Mouse (Mus musculus): ENCODE measurements around the gene Ift20. TPM values are rescaled to one million over a fixed set of nuclear protein-coding genes. Genes with fewer than 3 reads are reported as not detected.

Gene Ift20
- polyA plus RNA-seq, 1 experiment from 2014 or later = 124 TPM

Other genes starting within 250 kb of the Ift20 start
- 0.08 and 0.30 TPM in 2 replicates for gene BC030499, start 245.5 kb upstream of the Ift20 start, polyA plus RNA-seq (2014; fragmentation: Nextera tagmentation; extraction: Ambion mirVana)
- gene Spag5, start 234.8 kb upstream of the Ift20 start, polyA plus RNA-seq (2014; fragmentation: Nextera tagmentation; extraction: Ambion mirVana) = 3.4 and 3.5 TPM in 2 replicates
- 245 and 350 TPM in 2 replicates for gene Aldoc, start 213.4 kb upstream of the Ift20 start, polyA plus RNA-seq (2014; fragmentation: Nextera tagmentation; extraction: Ambion mirVana)
- gene Pigs, start 207.9 kb upstream of the Ift20 start, polyA plus RNA-seq (2014; fragmentation: Nextera tagmentation; extraction: Ambion mirVana) = 71.4 and 80.0 TPM in 2 replicates
- 74.8 and 91.5 TPM in 2 replicates for gene Unc119, start 192.9 kb upstream of the Ift20 start, polyA plus RNA-seq (2014; fragmentation: Nextera tagmentation; extraction: Ambion mirVana)
- not detected in 2 replicates for gene Foxn1, start 149.8 kb upstream of the Ift20 start, polyA plus RNA-seq (2014; fragmentation: Nextera tagmentation; extraction: Ambion mirVana)
- not detected in 2 replicates for gene Slc13a2, start 114.1 kb upstream of the Ift20 start, polyA plus RNA-seq (2014; fragmentation: Nextera tagmentation; extraction: Ambion mirVana)
- gene Slc46a1, start 70.7 kb upstream of the Ift20 start, polyA plus RNA-seq (2014; fragmentation: Nextera tagmentation; extraction: Ambion mirVana) = 26.1 and 27.6 TPM in 2 replicates
- 54.3 and 56.1 TPM in 2 replicates for gene Sarm1, start 38.6 kb upstream of the Ift20 start, polyA plus RNA-seq (2014; fragmentation: Nextera tagmentation; extraction: Ambion mirVana)
- gene Vtn, start 37.3 kb upstream of the Ift20 start, polyA plus RNA-seq (2014; fragmentation: Nextera tagmentation; extraction: Ambion mirVana) = 91.3 and 227 TPM in 2 replicates
- gene Sebox, start 32.9 kb upstream of the Ift20 start, polyA plus RNA-seq (2014; fragmentation: Nextera tagmentation; extraction: Ambion mirVana) = not detected in 2 replicates
- gene Tmem199, start 24.2 kb upstream of the Ift20 start, polyA plus RNA-seq (2014; fragmentation: Nextera tagmentation; extraction: Ambion mirVana) = 104 and 108 TPM in 2 replicates
- 169 and 191 TPM in 2 replicates for gene Poldip2, start 24.2 kb upstream of the Ift20 start, polyA plus RNA-seq (2014; fragmentation: Nextera tagmentation; extraction: Ambion mirVana)
- gene Tnfaip1, start within 50 bp of the Ift20 start, polyA plus RNA-seq (2014; fragmentation: Nextera tagmentation; extraction: Ambion mirVana) = 49.3 and 55.0 TPM in 2 replicates
- gene Tmem97, start 14.4 kb downstream of the Ift20 start, polyA plus RNA-seq (2014; fragmentation: Nextera tagmentation; extraction: Ambion mirVana) = 38.0 and 43.0 TPM in 2 replicates
- gene Nlk, start 161.0 kb downstream of the Ift20 start, polyA plus RNA-seq (2014; fragmentation: Nextera tagmentation; extraction: Ambion mirVana) = 29.4 and 31.2 TPM in 2 replicates
- 34.0 and 37.8 TPM in 2 replicates for gene Ccnq, start 215.4 kb downstream of the Ift20 start, polyA plus RNA-seq (2014; fragmentation: Nextera tagmentation; extraction: Ambion mirVana)

All from neural tube, embryonic 14.5 days (tissue).